Mouse (Mus musculus) liver, adult 2 months (tissue): ENCODE results near the gene Zc3hav1. TPM values are rescaled to one million over a fixed set of nuclear protein-coding genes. Genes with fewer than 3 reads are reported as not detected.

Source experiments
- DNase-seq: peaks from one replicate; pipeline ENCODE4 v3.0.0-alpha.2; 2011; ENCODE audit warnings: low read depth, low spot score; ENCODE audit errors: extremely low read depth
- H3K27ac ChIP-seq: fragments of 200-500 bp; replicated peaks from 2 replicates; pipeline ENCODE4 v1.5.1; 2012; ENCODE audit warnings: low read depth, mild to moderate bottlenecking, control low read depth, inconsistent platforms, low read length; ENCODE audit not compliant: insufficient read depth
- H3K27me3 ChIP-seq: fragments of 200-500 bp; 2 replicates; pipeline ENCODE4 v1.6.1; 2012; ENCODE audit warnings: mild to moderate bottlenecking, moderate library complexity, low read length, inconsistent platforms; ENCODE audit not compliant: control insufficient read depth, insufficient read depth
- H3K36me3 ChIP-seq: fragments of 200-500 bp; 2 replicates; pipeline ENCODE4 v1.6.1; 2012; ENCODE audit warnings: low read length, inconsistent platforms; ENCODE audit not compliant: control insufficient read depth, insufficient read depth
- H3K4me1 ChIP-seq: fragments of 200-500 bp; 2 replicates; pipeline ENCODE4 v1.6.1; 2011; ENCODE audit warnings: low read length; ENCODE audit not compliant: control insufficient read depth, insufficient read depth
- H3K4me3 ChIP-seq: fragments of 200-500 bp; 2 replicates; pipeline ENCODE4 v1.5.1; 2011; ENCODE audit warnings: low read depth, mild to moderate bottlenecking, control low read depth, low read length, moderate library complexity; ENCODE audit not compliant: insufficient read depth
- H3K79me2 ChIP-seq: fragments of 200-500 bp; 2 replicates; pipeline ENCODE4 v1.6.1; 2012; ENCODE audit warnings: inconsistent platforms, mild to moderate bottlenecking, low read length, moderate library complexity; ENCODE audit not compliant: control insufficient read depth, insufficient read depth
- H3K9ac ChIP-seq: fragments of 200-500 bp; 2 replicates; pipeline ENCODE4 v1.6.1; 2012; ENCODE audit warnings: low read depth, mild to moderate bottlenecking, control low read depth, inconsistent platforms, low read length
- CTCF ChIP-seq: fragments of 200-500 bp; IDR thresholded peaks from 2 replicates; pipeline ENCODE4 v1.5.1; 2011; ENCODE audit warnings: low read depth, low read length, control low read depth
- POLR2A ChIP-seq: fragments of 200-500 bp; IDR thresholded peaks from 2 replicates; pipeline ENCODE4 v1.6.1; 2011; ENCODE audit warnings: low read length, control low read depth; ENCODE audit not compliant: insufficient read depth; ENCODE audit errors: extremely low read depth
- WGBS: fragments of 180-500 bp; shearing (Covaris S2); methylation state at CpG from one replicate; pipeline ENCODE4 v1.1.7; 2018; 5-methylcytosine and 5-hydroxymethylcytosine counted together
- polyA plus RNA-seq: library from polyadenylated mRNA; depleted of rRNA; stranded (reverse); fragments of >200 nt; gene quantifications from 2 replicates; pipeline ENCODE4 v1.2.3, GENCODE M21; 2012
- total RNA-seq: library from RNA; depleted of rRNA; stranded (reverse); fragments of >200 nt; gene quantifications from 2 replicates; pipeline ENCODE4 v1.2.3, GENCODE M21; 2014

The Zc3hav1 gene
- total and polyA plus RNA-seq, 2 experiments: 17.0 to 27.9 TPM

GRCm38 (mm10) chr6:38326596-38326995 is 27.8 kb downstream of the Zc3hav1 start:
- no peaks in the 10 kb centered on the region for H3K4me1 ChIP-seq
- H3K9ac ChIP-seq: no peak overlapping the region
- H3K36me3 ChIP-seq: peaks cover 54% of the 10 kb centered on the region
- TF ChIP-seq POLR2A (no peak), CTCF (peak; percentile 34; the same call in 1 of the 2 replicates)
- no peaks in the 10 kb centered on the region for H3K27me3 ChIP-seq
- H3K4me3 ChIP-seq: no peak overlapping the region
- DNase-seq: peak; percentile 24
- H3K79me2 ChIP-seq: no peaks in the 10 kb centered on the region
- WGBS: 69% methylated on average over 4 of the region's 4 CpGs
- H3K27ac ChIP-seq: no peak overlapping the region

- H3K27me3 ChIP-seq: no peaks in the 10 kb centered on the region
- no peaks in the 10 kb centered on the region for H3K79me2 ChIP-seq
- H3K9ac ChIP-seq: no peak overlapping the region
- 94% methylated on average over 9 of the region's 9 CpGs for WGBS
- no peak overlapping the region for H3K27ac ChIP-seq
- H3K4me1 ChIP-seq: no peaks in the 10 kb centered on the region
- no peak for DNase-seq
- TF ChIP-seq POLR2A (no peak), CTCF (no peak)
- H3K4me3 ChIP-seq: no peak overlapping the region
- peaks cover 70% of the 10 kb centered on the region for H3K36me3 ChIP-seq
Measured at GRCm38 (mm10) chr6:38320621-38321020, 33.8 kb downstream of the Zc3hav1 start.

DNA sequence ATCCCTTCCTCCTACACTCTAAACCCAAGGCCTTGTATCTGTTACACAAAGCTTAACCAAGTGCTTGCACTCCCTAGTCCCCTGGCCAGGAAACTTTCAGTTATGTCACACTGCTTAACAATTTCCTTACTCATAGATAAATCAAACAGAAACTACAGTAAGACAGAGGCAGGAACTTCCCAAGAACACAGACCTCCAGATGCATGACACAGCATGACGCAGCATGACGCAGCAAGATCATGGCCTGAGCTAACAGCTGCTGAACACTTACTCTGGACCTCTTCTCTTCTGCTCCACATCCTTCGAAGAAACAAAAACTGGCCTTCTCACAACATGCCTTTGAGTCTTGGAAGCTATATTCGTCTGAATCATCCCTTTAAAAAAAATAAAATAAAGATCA is 38.4 kb downstream of the Zc3hav1 start:
- H3K27ac ChIP-seq: no peak overlapping the region
- no peak for DNase-seq
- H3K36me3 ChIP-seq: peaks cover 71% of the 10 kb centered on the region
- no peaks in the 10 kb centered on the region for H3K27me3 ChIP-seq
- no peaks in the 10 kb centered on the region for H3K4me1 ChIP-seq
- 96% methylated on average over 4 of the region's 4 CpGs for WGBS
- no peak overlapping the region for H3K4me3 ChIP-seq
- no peaks in the 10 kb centered on the region for H3K79me2 ChIP-seq
- no peak overlapping the region for H3K9ac ChIP-seq
- no peak for TF ChIP-seq POLR2A
- no peak for TF ChIP-seq CTCF

- H3K4me1 ChIP-seq: no peaks in the 10 kb centered on the region
- no peak overlapping the region for H3K4me3 ChIP-seq
- TF ChIP-seq CTCF (no peak), POLR2A (no peak)
- no peaks in the 10 kb centered on the region for H3K79me2 ChIP-seq
- no peak overlapping the region for H3K9ac ChIP-seq
- no peak overlapping the region for H3K27ac ChIP-seq
- H3K36me3 ChIP-seq: peaks cover 80% of the 10 kb centered on the region
- no peak for DNase-seq
- no peaks in the 10 kb centered on the region for H3K27me3 ChIP-seq
Measured at GRCm38 (mm10) chr6:38309741-38310140, 44.7 kb downstream of the Zc3hav1 start.

GRCm38 (mm10) chr6:38304981-38305380 is 49.4 kb downstream of the Zc3hav1 start:
- H3K9ac ChIP-seq: no peak overlapping the region
- TF ChIP-seq POLR2A (no peak), CTCF (peak; percentile 23; the same call in 1 of the 2 replicates)
- H3K27ac ChIP-seq: no peak overlapping the region
- H3K36me3 ChIP-seq: peaks cover 46% of the 10 kb centered on the region
- no peak for DNase-seq
- no peaks in the 10 kb centered on the region for H3K79me2 ChIP-seq
- H3K4me3 ChIP-seq: no peak overlapping the region
- no peaks in the 10 kb centered on the region for H3K27me3 ChIP-seq
- WGBS: 89% methylated on average over 3 of the region's 3 CpGs
- H3K4me1 ChIP-seq: no peaks in the 10 kb centered on the region

- Histone ChIP-seq H3K4me1 (no peaks in the 10 kb centered on the region), H3K27me3 (no peaks in the 10 kb centered on the region), H3K79me2 (no peaks in the 10 kb centered on the region), H3K9ac (peak within 1 kb of the TSS; percentile 71), H3K4me3 (peak within 1 kb of the TSS; percentile 84), H3K27ac (no peak within 1 kb of the TSS), H3K36me3 (no peaks in the 10 kb centered on the region)
- DNase-seq: no peak
- WGBS: under 1% methylated on average over 70 of the region's 70 CpGs
- no peak for TF ChIP-seq CTCF
- no peak for TF ChIP-seq POLR2A
Measured at GRCm38 (mm10) chr6:38298761-38299401, 55.5 kb downstream of the Zc3hav1 start, which contains the start of gene Zc3hav1l. TSS of gene Zc3hav1l (minus strand) at chr6:38299259.
